Mouse (Mus musculus) lung, postnatal 0 days (tissue): Measurements from ENCODE around the gene Pcbd1. TPM values are rescaled to one million over a fixed set of nuclear protein-coding genes. Genes with fewer than 3 reads are reported as not detected.
"Not testable (repeated sequence)": the region's sequence is repeated elsewhere in the genome, so short reads cannot be mapped to it uniquely, and the experiment has no call there.

ENCODE experiments used
- ATAC-seq: fragments of 200-750 bp; cut with Nextera tagmentation; 2 replicates; pipeline ENCODE4 v1.8.0; 2017; ENCODE audit warnings: moderate library complexity
- DNase-seq: peaks from one replicate; pipeline ENCODE4 v3.0.0-alpha.2; 2016; ENCODE audit warnings: low spot score
- H3K27ac ChIP-seq: fragments of 300-500 bp; sonication (generic); 2 replicates; pipeline ENCODE4 v1.5.1; 2014; ENCODE audit warnings: antibody characterized with exemption, mild to moderate bottlenecking, low read length, mixed read lengths
- H3K27me3 ChIP-seq: fragments of 300-500 bp; sonication (generic); replicated peaks from 2 replicates; pipeline ENCODE4 v1.6.1; 2014; ENCODE audit warnings: low read length, mixed read lengths; ENCODE audit not compliant: insufficient read depth
- H3K36me3 ChIP-seq: fragments of 300-500 bp; sonication (generic); 2 replicates; pipeline ENCODE4 v1.6.1; 2014; ENCODE audit warnings: low read length, mixed read lengths; ENCODE audit not compliant: insufficient read depth
- H3K4me1 ChIP-seq: fragments of 300-500 bp; sonication (generic); 2 replicates; pipeline ENCODE4 v1.6.1; 2014; ENCODE audit warnings: antibody characterized with exemption, low read depth, low read length, mixed read lengths; ENCODE audit not compliant: insufficient read depth
- H3K4me2 ChIP-seq: fragments of 300-500 bp; sonication (generic); replicated peaks from 2 replicates; pipeline ENCODE4 v1.6.1; 2014; ENCODE audit warnings: low read depth, mild to moderate bottlenecking, low read length, moderate library complexity, mixed read lengths
- H3K4me3 ChIP-seq: fragments of 300-500 bp; sonication (generic); 2 replicates; pipeline ENCODE4 v1.5.1; 2014; ENCODE audit warnings: low read depth, low read length
- H3K9ac ChIP-seq: fragments of 300-500 bp; sonication (generic); replicated peaks from 2 replicates; pipeline ENCODE4 v1.6.1; 2014; ENCODE audit warnings: low read depth, mild to moderate bottlenecking
- H3K9me3 ChIP-seq: fragments of 300-500 bp; sonication (generic); 2 replicates; pipeline ENCODE4 v1.6.1; 2016; ENCODE audit warnings: low read length, mixed read lengths
- CTCF ChIP-seq: IDR thresholded peaks from 2 replicates; pipeline ENCODE4 v1.5.1; 2016; ENCODE audit warnings: antibody characterized with exemption, mild to moderate bottlenecking
- EP300 ChIP-seq: IDR thresholded peaks from 2 replicates; pipeline ENCODE4 v1.6.1; 2016; ENCODE audit warnings: antibody characterized with exemption, mild to moderate bottlenecking, control low read depth
- WGBS: fragments of 180-500 bp; shearing (Covaris S2); extraction: QIAGEN DNeasy Blood & Tissue Kit; methylation state at CpG from one replicate; pipeline ENCODE4 v1.1.7; 2014; 5-methylcytosine and 5-hydroxymethylcytosine counted together
- polyA plus RNA-seq: library from polyadenylated mRNA; unstranded; fragments of >200 nt; fragmentation: Nextera tagmentation; extraction: Ambion mirVana; gene quantifications from 2 replicates; pipeline ENCODE4 v1.2.1, GENCODE M21; 2015

Gene Pcbd1
- polyA plus RNA-seq, 1 experiment from 2014 or later: 32.3 TPM

GRCm38 (mm10) chr10:61088468-61088867 is 663 bp upstream of the Pcbd1 start:
- no peak overlapping the region for H3K4me2 ChIP-seq
- no peak overlapping the region for H3K9ac ChIP-seq
- H3K9me3 ChIP-seq: no peaks in the 10 kb centered on the region
- ATAC-seq (no peak), DNase-seq (peak; percentile 21)
- H3K27me3 ChIP-seq: no peaks in the 10 kb centered on the region
- 64% methylated on average over 3 of the region's 3 CpGs for WGBS
- no peak overlapping the region for H3K27ac ChIP-seq
- no peak overlapping the region for H3K4me3 ChIP-seq
- H3K4me1 ChIP-seq: 0 out of 2 replicates have a peak, but pooled peaks cover 7% of the 10 kb centered on the region
- TF ChIP-seq CTCF (no peak), EP300 (no peak)
- no peaks in the 10 kb centered on the region for H3K36me3 ChIP-seq

GRCm38 (mm10) chr10:61091866-61092265 is 2.7 kb downstream of the Pcbd1 start:
- DNase-seq: no peak
- no peak overlapping the region for H3K9ac ChIP-seq
- no peak overlapping the region for H3K4me2 ChIP-seq
- ATAC-seq: no peak
- 53% methylated on average over 6 of the region's 6 CpGs for WGBS
- H3K9me3 ChIP-seq: no peaks in the 10 kb centered on the region
- H3K27ac ChIP-seq: no peak overlapping the region
- H3K4me3 ChIP-seq: no peak overlapping the region
- TF ChIP-seq CTCF (no peak), EP300 (no peak)
- no peaks in the 10 kb centered on the region for H3K27me3 ChIP-seq
- H3K4me1 ChIP-seq: 0 out of 2 replicates have a peak, but pooled peaks cover 7% of the 10 kb centered on the region
- no peaks in the 10 kb centered on the region for H3K36me3 ChIP-seq

- 81% methylated on average over 3 of the region's 3 CpGs for WGBS
- H3K4me1 ChIP-seq: no peaks in the 10 kb centered on the region
These were observed 14.5 kb downstream of the Pcbd1 start for GRCm38 (mm10) chr10:61103564-61104114.

GRCm38 (mm10) chr10:61114246-61114720 is 25.2 kb downstream of the Pcbd1 start:
- 93% methylated on average over 2 of the region's 2 CpGs for WGBS
- TF ChIP-seq CTCF (no peak), EP300 (no peak)
- 0 out of 2 replicates have a peak, but pooled peaks cover 5% of the 10 kb centered on the region for H3K36me3 ChIP-seq

More at GRCm38 (mm10) chr10:61103564-61104114, 14.5 kb downstream of the Pcbd1 start:
- Histone ChIP-seq H3K27ac (no peak overlapping the region), H3K27me3 (no peaks in the 10 kb centered on the region), H3K9ac (no peak overlapping the region), H3K4me2 (no peak overlapping the region), H3K36me3 (peaks cover 34% of the 10 kb centered on the region), H3K4me3 (no peak overlapping the region), H3K9me3 (no peaks in the 10 kb centered on the region)
- TF ChIP-seq CTCF: no peak
- TF ChIP-seq EP300: no peak
- DNase-seq (no peak), ATAC-seq (no peak)

GRCm38 (mm10) chr10:61121732-61122131 is 32.6 kb downstream of the Pcbd1 start:
- H3K9ac ChIP-seq, H3K4me1 ChIP-seq, H3K4me2 ChIP-seq, H3K27ac ChIP-seq, H3K4me3 ChIP-seq, H3K27me3 ChIP-seq, H3K9me3 ChIP-seq, DNase-seq, ATAC-seq, H3K36me3 ChIP-seq: not testable (repeated sequence)
- WGBS: 89% methylated on average over 4 of the region's 4 CpGs

More at GRCm38 (mm10) chr10:61114246-61114720, 25.2 kb downstream of the Pcbd1 start:
- ATAC-seq (no peak), DNase-seq (no peak)
- Histone ChIP-seq H3K4me3 (no peak overlapping the region), H3K4me1 (no peaks in the 10 kb centered on the region), H3K9ac (no peak overlapping the region), H3K4me2 (no peak overlapping the region), H3K27ac (no peak overlapping the region), H3K9me3 (no peaks in the 10 kb centered on the region), H3K27me3 (no peaks in the 10 kb centered on the region)

- no peak overlapping the region for H3K27ac ChIP-seq
- H3K9me3 ChIP-seq: no peaks in the 10 kb centered on the region
- H3K36me3 ChIP-seq: no peaks in the 10 kb centered on the region
- H3K27me3 ChIP-seq: no peaks in the 10 kb centered on the region
- H3K4me2 ChIP-seq: no peak overlapping the region
- ATAC-seq (no peak), DNase-seq (no peak)
- TF ChIP-seq EP300: no peak
- no peak for TF ChIP-seq CTCF
- no peaks in the 10 kb centered on the region for H3K4me1 ChIP-seq
- 77% methylated on average over 3 of the region's 3 CpGs for WGBS
- no peak overlapping the region for H3K4me3 ChIP-seq
- H3K9ac ChIP-seq: no peak overlapping the region
These were observed 34.3 kb downstream of the Pcbd1 start for GRCm38 (mm10) chr10:61123276-61123913.
